Mouse (Mus musculus) neutrophil, adult 5-6 weeks (primary cell): ENCODE data around the gene Gm26938. TPM values are rescaled to one million over a fixed set of nuclear protein-coding genes. Genes with fewer than 3 reads are reported as not detected.

Experiments used
- total RNA-seq: library from RNA; stranded (forward); fragments of 200-1000 nt; gene quantifications from 2 replicates; pipeline ENCODE4 v1.2.3, GENCODE M21; 2017

Gene Gm26938
- total RNA-seq, 1 experiment from 2014 or later, result not detected

Other genes with a start within 250 kb of the Gm26938 start
- 0.23 and 0.37 TPM in 2 replicates for gene Micall2, start 90.1 kb downstream of the Gm26938 start, total RNA-seq
- gene Ints1, start 50.7 kb downstream of the Gm26938 start, total RNA-seq, result 35.1 and 41.0 TPM in 2 replicates
- gene Mafk, start 34.9 kb downstream of the Gm26938 start, total RNA-seq, result 48.4 and 55.0 TPM in 2 replicates
- not detected in 2 replicates for gene Tmem184a, start 6.5 kb downstream of the Gm26938 start, total RNA-seq
- gene Psmg3, start 478 bp upstream of the Gm26938 start, total RNA-seq, result 9.1 and 13.2 TPM in 2 replicates
- not detected in 2 replicates for gene Elfn1, start 81.5 kb upstream of the Gm26938 start, total RNA-seq